Mouse (Mus musculus): Measurements from ENCODE around the gene Arsa.

GRCm38 (mm10) chr15:89455642-89456041 lies 21.6 kb downstream of the Arsa start:
- TF ChIP-seq CTCF (conservative IDR thresholded peaks at IDR 0.05; ENCODE audit: low read length) (no peak), POU5F1 (IDR thresholded peaks at IDR 0.05; ENCODE audit: borderline replicate concordance, low read length) (no peak)

Measured in E14TG2a.4 (cell line).